Mouse (Mus musculus) A20 (cell line): Measurements from ENCODE around the gene Trim44.

Experiments
- DNase-seq: peaks from one replicate; pipeline ENCODE4 v3.0.0-alpha.2; 2011; ENCODE audit warnings: low read depth, low spot score

Trim44 gene

GRCm38 (mm10) chr2:102406324-102407304 lies 1.0 kb downstream of the Trim44 start:
- DNase-seq = no peak

GRCm38 (mm10) chr2:102403982-102404381 lies 3.6 kb downstream of the Trim44 start:
- no peak for DNase-seq

- no peak for DNase-seq
Observed at GRCm38 (mm10) chr2:102403306-102403705, 4.3 kb downstream of the Trim44 start.

GRCm38 (mm10) chr2:102401352-102401692 lies 6.3 kb downstream of the Trim44 start:
- DNase-seq = no peak

GRCm38 (mm10) chr2:102400605-102401351 lies 6.8 kb downstream of the Trim44 start:
- DNase-seq = peak; percentile 96

GRCm38 (mm10) chr2:102399864-102400604 lies 7.6 kb downstream of the Trim44 start:
- DNase-seq = peak; percentile 40

GRCm38 (mm10) chr2:102396493-102396892 lies 11.1 kb downstream of the Trim44 start:
- DNase-seq = no peak

GRCm38 (mm10) chr2:102393457-102393856 lies 14.2 kb downstream of the Trim44 start:
- DNase-seq = no peak

- DNase-seq = no peak
Observed at GRCm38 (mm10) chr2:102385328-102385902, 22.2 kb downstream of the Trim44 start.

- DNase-seq = peak; percentile 41
Observed at GRCm38 (mm10) chr2:102384496-102384895, 23.1 kb downstream of the Trim44 start.

GRCm38 (mm10) chr2:102384057-102384456 lies 23.6 kb downstream of the Trim44 start:
- DNase-seq = peak; percentile 57

- no peak for DNase-seq
Observed at GRCm38 (mm10) chr2:102383069-102383834, 24.4 kb downstream of the Trim44 start.

- no peak for DNase-seq
Observed at GRCm38 (mm10) chr2:102382519-102382918, 25.1 kb downstream of the Trim44 start.

- no peak for DNase-seq
Observed at GRCm38 (mm10) chr2:102380581-102380980, 27.0 kb downstream of the Trim44 start.

GRCm38 (mm10) chr2:102378928-102379327 lies 28.7 kb downstream of the Trim44 start:
- no peak for DNase-seq

GRCm38 (mm10) chr2:102378381-102378780 lies 29.2 kb downstream of the Trim44 start:
- no peak for DNase-seq

- no peak for DNase-seq
Observed at GRCm38 (mm10) chr2:102377370-102377769, 30.3 kb downstream of the Trim44 start.

- DNase-seq = no peak
Observed at GRCm38 (mm10) chr2:102373406-102374105, 34.1 kb downstream of the Trim44 start.

GRCm38 (mm10) chr2:102372690-102373089 lies 34.9 kb downstream of the Trim44 start:
- no peak for DNase-seq

GRCm38 (mm10) chr2:102371332-102371731 lies 36.3 kb downstream of the Trim44 start:
- no peak for DNase-seq
